Mouse (Mus musculus): Measurements from ENCODE around the gene Bbs9. TPM values are rescaled to one million over a fixed set of nuclear protein-coding genes. Genes with fewer than 3 reads are reported as not detected.
"Not testable (repeated sequence)": the region's sequence is repeated elsewhere in the genome, so short reads cannot be mapped to it uniquely, and the experiment has no call there.

Bbs9 gene
- total RNA-seq, 2 experiments from 2014 or later: 11.8 to 14.0 TPM

GRCm38 (mm10) chr9:22823856-22824255, 348.3 kb downstream of the Bbs9 start:
- no peak for DNase-seq
- intact Hi-C loops (cut with DNase I): no loop called here

GRCm38 (mm10) chr9:22824910-22825309, 349.4 kb downstream of the Bbs9 start:
- DNase-seq: no peak
- intact Hi-C loops (cut with DNase I): no loop called here

GRCm38 (mm10) chr9:22826571-22826990, 351.1 kb downstream of the Bbs9 start:
- intact Hi-C loops (cut with DNase I): no loop called here
- DNase-seq: no peak

GRCm38 (mm10) chr9:22827176-22827770, 351.8 kb downstream of the Bbs9 start:
- intact Hi-C loops (cut with DNase I): no loop called here
- no peak for DNase-seq

GRCm38 (mm10) chr9:22829212-22829960, 353.9 kb downstream of the Bbs9 start:
- intact Hi-C loops (cut with DNase I): no loop called here
- no peak for DNase-seq

GRCm38 (mm10) chr9:22834994-22835512, 359.5 kb downstream of the Bbs9 start:
- intact Hi-C loops (cut with DNase I): no loop called here
- no peak for DNase-seq

GRCm38 (mm10) chr9:22837000-22837399, 361.5 kb downstream of the Bbs9 start:
- no peak for DNase-seq
- intact Hi-C loops (cut with DNase I): no loop called here

GRCm38 (mm10) chr9:22837702-22838210, 362.2 kb downstream of the Bbs9 start:
- intact Hi-C loops (cut with DNase I): no loop called here
- DNase-seq: no peak

GRCm38 (mm10) chr9:22846048-22846447, 370.5 kb downstream of the Bbs9 start:
- intact Hi-C loops (cut with DNase I): no loop called here
- DNase-seq: no peak

GRCm38 (mm10) chr9:22846783-22847182, 371.3 kb downstream of the Bbs9 start:
- intact Hi-C loops (cut with DNase I): no loop called here
- no peak for DNase-seq

- intact Hi-C loops (cut with DNase I): no loop called here
- no peak for DNase-seq
These were observed 373.3 kb downstream of the Bbs9 start for GRCm38 (mm10) chr9:22848800-22849199.

- intact Hi-C loops (cut with DNase I): no loop called here
- no peak for DNase-seq
These were observed 373.7 kb downstream of the Bbs9 start for GRCm38 (mm10) chr9:22849212-22849611.

- DNase-seq: not testable (repeated sequence)
- intact Hi-C loops (cut with DNase I): loop anchor here (5.0 kb wide), 1 partner anchor 57 kb away; no protein-coding TSS in a partner anchor
These were observed 393.6 kb downstream of the Bbs9 start for GRCm38 (mm10) chr9:22869147-22869546.

GRCm38 (mm10) chr9:22870661-22871060, 395.1 kb downstream of the Bbs9 start:
- no peak for DNase-seq
- intact Hi-C loops (cut with DNase I): no loop called here

- intact Hi-C loops (cut with DNase I): no loop called here
- no peak for DNase-seq
These were observed 399.7 kb downstream of the Bbs9 start for GRCm38 (mm10) chr9:22875231-22875630.

- DNase-seq: no peak
- intact Hi-C loops (cut with DNase I): no loop called here
These were observed 403.8 kb downstream of the Bbs9 start for GRCm38 (mm10) chr9:22879266-22879665.

GRCm38 (mm10) chr9:22886351-22886750, 410.8 kb downstream of the Bbs9 start:
- intact Hi-C loops (cut with DNase I): no loop called here
- no peak for DNase-seq

GRCm38 (mm10) chr9:22905434-22905833, 429.9 kb downstream of the Bbs9 start:
- intact Hi-C loops (cut with DNase I): no loop called here
- peak; percentile 35 to 36 for DNase-seq

- no peak for DNase-seq
- intact Hi-C loops (cut with DNase I): loop anchor here (10.0 kb wide), 1 partner anchor 202 kb away; no protein-coding TSS in a partner anchor
These were observed 441.3 kb downstream of the Bbs9 start for GRCm38 (mm10) chr9:22916808-22917207.

- intact Hi-C loops (cut with DNase I): no loop called here
- DNase-seq: no peak
These were observed 460.1 kb downstream of the Bbs9 start for GRCm38 (mm10) chr9:22935645-22936044.
